Mouse (Mus musculus) lung, adult 2 months (tissue): Measurements from ENCODE around the gene Ccdc182.

Experiments
- CTCF ChIP-seq: fragments of 200-500 bp; IDR thresholded peaks from 2 replicates; pipeline ENCODE4 v1.5.1; 2011; ENCODE audit warnings: mild to moderate bottlenecking, low read length, control low read depth; ENCODE audit not compliant: insufficient read depth
- POLR2A ChIP-seq: fragments of 200-500 bp; IDR thresholded peaks from 2 replicates; pipeline ENCODE4 v1.6.1; 2011; ENCODE audit warnings: low read depth, mild to moderate bottlenecking, control low read depth, low read length, borderline replicate concordance; ENCODE audit errors: extremely low read depth

DNA sequence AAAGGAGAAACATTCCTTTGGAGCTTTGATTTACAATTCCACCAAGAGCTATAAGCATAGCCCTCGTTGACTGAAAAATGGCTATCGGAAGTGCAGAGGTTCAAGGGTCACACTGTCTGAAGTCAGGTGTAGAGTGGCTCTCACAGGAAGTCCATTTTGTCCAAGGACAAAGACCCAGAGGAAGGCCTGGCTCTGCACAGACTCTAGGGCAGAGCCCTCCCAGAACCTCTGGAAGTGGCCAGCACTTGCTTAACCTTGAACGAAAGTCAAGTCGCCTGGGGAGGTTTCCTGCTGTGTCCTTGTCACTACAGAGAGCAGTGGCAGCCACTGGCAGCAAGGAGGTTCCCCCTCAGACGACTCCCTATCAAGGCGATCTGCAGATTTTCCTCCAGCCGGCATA lies 33.4 kb upstream of the Ccdc182 start:
- TF ChIP-seq CTCF (no peak), POLR2A (no peak)
